Mouse (Mus musculus) NIH3T3 (cell line): Measurements from ENCODE around the gene 1700066M21Rik.
A peak's percentile ranks its signal among the peaks of the same experiment; 100 is the strongest.

Experiments
- DNase-seq: peaks from one replicate; pipeline ENCODE4 v3.0.0-alpha.2; 2012; ENCODE audit warnings: low read depth

1700066M21Rik gene

DNA sequence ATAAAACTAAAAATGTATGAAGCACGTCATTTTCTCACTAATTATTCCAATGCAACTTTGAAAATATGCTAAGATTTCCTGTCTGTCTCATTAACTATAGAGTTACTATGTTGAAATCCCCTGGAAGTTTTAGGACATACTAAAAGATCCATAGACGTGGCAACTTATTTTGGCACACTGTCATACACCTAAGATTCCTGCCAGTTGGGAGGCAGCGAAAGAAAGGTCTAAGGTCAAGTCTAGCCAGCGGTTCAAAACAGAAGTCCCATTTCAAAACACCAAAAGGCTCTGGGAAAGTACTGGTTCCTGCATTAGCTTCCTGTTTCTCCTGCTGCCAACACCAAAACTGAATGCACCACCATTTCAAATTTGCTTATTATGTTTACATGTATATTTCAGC lies 15.0 kb downstream of the 1700066M21Rik start:
- DNase-seq: no peak

DNA sequence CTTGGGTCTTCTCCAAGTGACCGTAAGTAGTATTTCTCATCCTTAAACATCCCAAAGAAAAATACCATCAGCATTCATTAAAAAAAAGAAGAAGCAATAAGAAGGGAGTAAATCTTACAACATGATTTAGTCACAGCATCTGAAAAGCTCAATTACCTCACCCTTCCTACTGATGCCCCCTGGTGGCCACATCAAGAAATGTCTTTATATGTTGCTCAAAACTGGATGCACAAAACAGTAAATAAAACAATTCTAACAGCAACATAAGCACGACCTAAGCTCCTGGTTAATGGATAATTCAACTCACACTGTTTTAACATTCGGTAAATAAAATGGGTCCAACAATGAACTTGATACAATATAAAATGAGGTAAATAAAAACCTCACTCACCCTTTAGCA lies 16.6 kb downstream of the 1700066M21Rik start:
- DNase-seq: peak; percentile 86

DNA sequence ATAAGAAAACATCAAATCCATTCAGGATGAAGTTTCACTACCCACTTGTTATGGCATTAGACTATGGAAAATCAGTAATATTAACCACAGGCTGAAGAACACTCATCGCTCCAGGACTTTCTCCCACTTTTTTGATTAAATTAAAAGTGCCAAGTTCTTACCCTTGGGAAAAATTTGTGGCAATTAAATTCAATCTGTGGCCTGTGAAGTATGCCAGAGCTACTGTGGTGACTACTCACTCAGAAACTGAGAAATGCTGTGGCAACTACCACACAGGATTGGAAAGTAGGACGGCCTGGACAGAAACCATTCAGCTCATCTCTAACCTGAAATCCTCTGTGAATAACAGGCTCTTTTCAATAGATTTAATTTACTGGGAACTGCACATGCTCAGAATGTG lies 22.9 kb downstream of the 1700066M21Rik start:
- no peak for DNase-seq

DNA sequence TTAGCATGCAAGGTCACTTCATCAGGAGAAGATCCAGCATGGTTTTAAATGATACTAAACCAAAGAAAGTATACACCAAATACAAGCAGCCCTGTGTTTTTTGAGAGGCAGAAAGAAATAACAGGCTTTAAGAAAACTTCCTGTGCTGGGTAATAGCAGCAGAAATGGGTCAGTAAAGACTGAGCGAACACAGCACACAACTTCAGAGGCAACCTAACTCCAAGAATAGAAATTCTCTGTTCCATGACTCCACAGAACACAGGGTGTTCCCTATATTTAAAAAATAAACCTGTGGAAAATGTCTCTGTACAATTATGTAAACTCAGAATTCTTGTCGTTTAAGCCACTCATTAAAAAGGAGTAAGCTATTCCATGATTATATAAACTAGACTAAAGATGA lies 23.5 kb downstream of the 1700066M21Rik start:
- DNase-seq: no peak

DNA sequence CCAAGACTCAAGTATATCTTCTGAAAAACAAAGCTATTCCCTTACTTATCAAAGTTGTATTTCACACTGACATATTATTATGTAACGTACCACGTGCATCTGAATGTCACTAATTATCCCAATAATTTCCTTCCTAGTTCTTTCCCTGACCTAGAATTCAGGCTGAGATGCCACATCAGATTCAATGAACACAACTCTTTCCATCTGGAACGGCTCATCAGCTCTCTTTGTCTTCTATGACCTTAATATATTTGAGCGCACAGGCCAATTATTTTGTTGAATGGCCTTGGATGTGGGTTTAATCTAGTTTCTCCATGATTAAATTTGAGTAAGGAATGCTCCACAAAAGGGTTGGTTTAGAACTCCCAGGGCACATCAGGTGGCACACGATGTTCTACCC lies 24.7 kb downstream of the 1700066M21Rik start:
- no peak for DNase-seq

DNA sequence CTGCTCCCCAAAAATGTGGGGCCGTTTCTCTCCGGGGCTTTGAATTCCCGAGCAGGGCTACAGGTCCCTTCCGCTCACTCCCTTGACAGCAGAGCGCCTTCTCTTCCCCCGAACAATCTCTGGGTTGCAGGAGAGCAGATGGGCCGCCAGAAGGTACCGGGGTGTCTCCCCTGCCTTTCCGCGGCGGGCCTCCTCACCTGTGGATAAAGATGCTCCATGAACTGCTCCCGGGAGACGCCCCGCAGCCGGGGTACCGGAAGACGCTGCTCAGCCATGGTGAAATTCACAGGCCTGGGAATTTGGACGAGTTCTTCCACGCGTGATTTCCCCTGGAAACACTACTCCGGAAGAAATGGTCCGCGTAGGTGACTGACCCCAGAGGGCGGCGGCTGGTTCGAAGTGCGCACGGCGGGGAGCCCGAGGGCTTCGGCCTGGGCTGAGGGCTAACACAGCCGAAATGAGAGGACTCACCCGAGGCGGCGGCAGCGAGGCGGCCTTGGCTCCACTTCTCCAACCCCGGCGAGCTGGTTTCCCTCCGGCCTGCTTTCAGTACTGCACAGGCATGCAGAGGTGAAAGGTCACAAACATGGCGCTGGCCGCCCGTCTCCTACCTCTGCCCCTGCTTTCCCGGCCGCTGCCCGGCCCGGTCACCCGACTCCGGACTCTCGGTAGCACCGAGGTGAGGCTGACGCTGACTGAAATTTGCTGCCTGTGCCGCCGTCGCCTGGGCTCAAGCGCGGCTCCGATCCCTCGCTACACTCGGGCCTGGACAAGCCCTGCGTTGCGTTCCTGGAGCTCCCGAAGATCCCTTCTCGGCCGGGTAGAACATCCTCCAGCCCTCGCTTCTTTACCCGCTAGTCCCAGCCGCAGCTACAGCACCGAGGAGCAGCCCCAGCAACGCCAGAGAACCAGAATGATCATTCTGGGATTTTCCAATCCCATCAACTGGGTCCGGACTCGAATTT lies 29.0 kb downstream of the 1700066M21Rik start, which contains the start of the genes Maip1 and Tyw5:
Gene Maip1, plus strand, starts transcription at position 142 of the 965 bp plus-strand sequence.
Gene Tyw5, minus strand, starts transcription at position 915 of the 965 bp plus-strand sequence.
- DNase-seq: peak; percentile 92

DNA sequence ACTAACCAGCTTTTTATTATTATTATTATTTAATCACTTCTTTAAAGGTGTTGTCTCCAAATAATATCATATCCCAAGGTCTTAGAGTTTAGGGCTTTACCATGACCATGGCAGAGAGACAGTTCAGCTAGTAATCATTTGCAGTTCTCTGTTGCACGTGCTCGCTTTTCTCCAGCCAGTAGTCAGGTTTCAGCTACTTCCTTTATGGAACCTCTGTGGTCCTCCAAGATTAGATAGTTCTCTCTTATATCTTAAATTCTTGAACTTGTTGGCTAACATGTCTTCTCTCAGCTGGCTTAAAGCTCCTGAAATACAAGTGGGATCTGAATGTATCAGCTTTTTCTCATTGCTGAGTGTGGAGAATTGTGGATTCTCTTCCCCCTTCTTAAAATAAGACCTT lies 31.6 kb downstream of the 1700066M21Rik start:
- DNase-seq: no peak

DNA sequence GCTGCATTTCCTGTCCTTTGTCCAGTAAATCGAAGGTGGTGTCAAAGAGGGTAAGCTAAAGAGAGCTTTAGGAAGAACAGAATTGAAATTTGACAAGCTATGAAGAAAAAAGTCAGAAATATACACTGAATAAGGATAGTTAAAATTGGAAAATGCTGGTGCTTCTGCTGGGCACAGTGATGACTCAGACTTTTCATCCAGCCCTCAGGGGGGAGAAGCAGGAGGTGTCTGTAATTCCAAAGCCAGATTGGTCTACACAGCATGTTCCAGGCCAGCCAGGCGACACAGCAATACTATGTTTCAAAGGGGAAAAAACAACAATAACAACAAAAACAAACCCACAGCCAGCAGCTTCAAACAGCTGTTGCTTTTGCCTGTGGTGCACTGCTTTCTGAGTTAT lies 36.0 kb downstream of the 1700066M21Rik start:
- no peak for DNase-seq

DNA sequence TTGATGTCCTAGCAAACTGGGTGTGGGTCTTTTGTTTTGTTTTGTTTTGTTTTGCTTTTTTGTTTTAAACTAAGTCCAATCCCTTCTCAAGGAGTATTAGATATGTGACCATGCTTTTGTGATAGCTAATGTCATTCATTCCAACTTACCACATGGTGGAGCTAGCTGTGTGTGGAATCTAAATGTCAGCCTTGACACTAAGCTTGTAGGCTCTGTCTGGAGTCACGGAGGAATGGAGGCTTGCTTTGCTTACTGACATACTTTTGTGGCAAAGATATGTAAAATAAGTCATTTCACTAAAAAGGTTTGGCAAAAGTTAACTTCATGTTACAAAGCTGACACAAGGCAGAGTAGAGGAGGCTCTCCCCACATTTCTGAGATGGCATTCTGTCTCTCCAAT lies 46.3 kb downstream of the 1700066M21Rik start:
- peak; percentile 75 for DNase-seq

DNA sequence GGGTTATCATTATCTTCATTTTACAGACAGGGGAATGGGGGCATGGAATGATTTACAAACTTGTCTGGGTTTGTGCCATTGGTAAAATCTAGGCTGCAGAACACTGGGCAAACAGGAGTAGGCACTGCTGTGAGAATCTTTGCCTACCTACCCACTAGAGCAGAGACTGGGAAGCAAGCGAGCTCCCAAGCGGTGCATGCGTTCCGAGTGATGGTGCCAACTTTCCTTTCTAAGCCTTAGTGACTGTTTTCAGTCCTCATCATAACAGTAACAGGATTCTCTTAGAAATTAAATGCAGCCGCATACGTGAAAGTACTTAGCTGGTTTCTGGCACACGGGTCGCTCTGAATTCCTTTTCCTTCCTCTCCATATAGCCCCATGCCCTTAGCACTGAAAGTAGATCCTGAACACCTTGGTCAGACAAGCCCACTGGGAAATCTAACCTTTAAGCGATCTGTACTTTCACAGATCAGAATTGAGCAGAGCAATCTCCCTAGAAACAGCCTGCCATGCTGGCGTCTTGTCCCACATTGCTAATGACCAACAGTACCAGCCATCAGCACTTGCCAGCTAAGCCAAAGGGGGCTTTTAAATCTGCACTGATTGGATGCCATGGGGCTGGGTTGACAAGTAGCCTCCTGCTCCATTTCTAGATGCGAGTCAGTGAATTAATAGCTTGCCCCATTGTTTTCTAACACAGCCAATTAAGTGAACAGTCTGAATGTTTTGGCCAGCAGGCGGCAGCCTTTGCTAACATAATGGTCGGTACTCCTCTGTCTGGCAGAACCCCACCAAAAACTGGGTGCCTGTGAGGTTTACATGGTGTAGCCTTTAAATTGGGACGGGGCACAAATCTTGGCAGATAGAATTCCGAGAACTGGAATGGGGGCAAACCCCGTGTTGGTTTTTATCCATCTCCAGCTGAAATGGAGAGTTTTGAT lies 51.2 kb downstream of the 1700066M21Rik start:
- peak; percentile 92 for DNase-seq

DNA sequence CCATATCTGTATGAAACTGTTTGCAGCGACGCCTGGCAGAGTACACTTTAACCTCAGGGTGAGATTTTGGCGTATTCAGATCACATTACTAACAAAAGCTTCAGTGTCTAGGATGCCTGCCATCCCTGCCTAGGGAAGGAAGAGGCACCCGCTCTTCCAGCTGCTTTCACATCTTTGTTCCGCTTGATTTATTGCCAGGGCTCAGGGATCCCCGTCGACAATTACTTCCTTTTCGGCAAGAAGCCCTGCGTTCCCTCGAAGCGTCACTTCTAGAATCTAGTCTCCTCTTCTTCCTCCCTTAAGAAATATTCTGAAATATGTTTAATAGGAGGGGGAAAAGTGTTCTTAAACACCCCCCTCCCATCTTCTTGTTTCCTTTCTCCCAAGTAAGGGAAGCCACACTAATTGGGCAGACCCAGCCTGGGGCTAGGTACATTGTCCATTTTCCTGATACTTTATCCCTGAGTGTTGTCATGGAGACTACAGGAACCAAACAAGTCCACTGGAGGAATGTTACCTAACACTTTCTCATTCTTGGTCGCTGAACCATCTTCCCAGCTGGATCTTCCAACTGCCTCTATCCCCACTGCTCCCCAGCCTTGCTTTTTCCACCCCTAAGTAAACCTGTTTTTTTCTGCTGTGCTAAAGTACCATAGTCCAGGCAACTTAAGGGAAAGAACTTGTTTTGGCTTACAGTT lies 52.5 kb downstream of the 1700066M21Rik start:
- peak; percentile 27 for DNase-seq

DNA sequence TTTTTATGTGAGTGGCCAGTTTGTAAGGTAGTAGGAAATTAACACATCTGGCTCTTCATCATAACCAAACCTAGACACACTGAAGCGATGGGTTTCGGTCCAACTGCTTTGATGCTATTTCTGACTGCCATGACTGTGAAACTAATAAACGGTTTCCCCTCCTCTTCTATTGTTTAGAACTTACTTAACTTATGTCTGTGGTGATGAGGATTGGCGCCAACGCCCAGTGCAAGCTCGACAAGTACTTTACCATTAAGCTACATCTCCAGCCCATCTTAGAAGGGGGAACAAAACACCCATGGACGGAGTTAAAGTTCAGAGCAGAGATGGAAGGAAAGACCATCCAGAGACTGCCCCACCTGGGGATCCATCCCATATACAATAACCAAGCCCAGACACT lies 55.7 kb downstream of the 1700066M21Rik start:
- no peak for DNase-seq
